Mouse (Mus musculus): ENCODE measurements around the gene S1pr3. TPM values are rescaled to one million over a fixed set of nuclear protein-coding genes. Genes with fewer than 3 reads are reported as not detected.

Gene S1pr3
- polyA plus RNA-seq, 1 experiment from 2014 or later: not detected

GRCm38 (mm10) chr13:51417796-51418195 lies 9.4 kb downstream of the S1pr3 start:
- no peaks in the 10 kb centered on the region for H3K79me2 ChIP-seq (ENCODE audit: inconsistent target)
- no peaks in the 10 kb centered on the region for H3K36me3 ChIP-seq (ENCODE audit: inconsistent target)
- no peak overlapping the region for H3K27ac ChIP-seq
- 0% methylated on average over 5 of the region's 6 CpGs for WGBS (ENCODE audit: missing documents)
- H3K4me3 ChIP-seq (ENCODE audit: inconsistent target): no peak overlapping the region

GRCm38 (mm10) chr13:51418268-51418941 lies 10.0 kb downstream of the S1pr3 start:
- Histone ChIP-seq H3K79me2 (ENCODE audit: inconsistent target) (no peaks in the 10 kb centered on the region), H3K36me3 (ENCODE audit: inconsistent target) (no peaks in the 10 kb centered on the region), H3K4me3 (ENCODE audit: inconsistent target) (no peak overlapping the region), H3K27ac (no peak overlapping the region)
- 11% methylated on average over 20 of the region's 20 CpGs for WGBS (ENCODE audit: missing documents)

DNA sequence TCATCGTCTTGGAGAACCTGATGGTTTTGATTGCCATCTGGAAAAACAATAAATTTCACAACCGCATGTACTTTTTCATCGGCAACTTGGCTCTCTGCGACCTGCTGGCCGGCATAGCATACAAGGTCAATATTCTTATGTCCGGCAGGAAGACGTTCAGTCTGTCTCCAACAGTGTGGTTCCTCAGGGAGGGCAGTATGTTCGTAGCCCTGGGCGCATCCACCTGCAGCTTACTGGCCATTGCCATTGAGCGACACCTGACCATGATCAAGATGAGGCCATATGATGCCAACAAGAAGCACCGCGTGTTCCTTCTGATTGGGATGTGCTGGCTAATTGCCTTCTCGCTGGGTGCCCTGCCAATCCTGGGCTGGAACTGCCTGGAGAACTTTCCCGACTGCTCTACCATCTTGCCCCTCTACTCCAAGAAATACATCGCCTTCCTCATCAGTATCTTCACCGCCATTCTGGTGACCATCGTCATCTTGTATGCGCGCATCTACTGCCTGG lies 10.6 kb downstream of the S1pr3 start:
- H3K79me2 ChIP-seq (ENCODE audit: inconsistent target): no peaks in the 10 kb centered on the region
- H3K27ac ChIP-seq: no peak overlapping the region
- H3K36me3 ChIP-seq (ENCODE audit: inconsistent target): no peaks in the 10 kb centered on the region
- H3K4me3 ChIP-seq (ENCODE audit: inconsistent target): no peak overlapping the region
- WGBS (ENCODE audit: missing documents): 84% methylated on average over 16 of the region's 19 CpGs

DNA sequence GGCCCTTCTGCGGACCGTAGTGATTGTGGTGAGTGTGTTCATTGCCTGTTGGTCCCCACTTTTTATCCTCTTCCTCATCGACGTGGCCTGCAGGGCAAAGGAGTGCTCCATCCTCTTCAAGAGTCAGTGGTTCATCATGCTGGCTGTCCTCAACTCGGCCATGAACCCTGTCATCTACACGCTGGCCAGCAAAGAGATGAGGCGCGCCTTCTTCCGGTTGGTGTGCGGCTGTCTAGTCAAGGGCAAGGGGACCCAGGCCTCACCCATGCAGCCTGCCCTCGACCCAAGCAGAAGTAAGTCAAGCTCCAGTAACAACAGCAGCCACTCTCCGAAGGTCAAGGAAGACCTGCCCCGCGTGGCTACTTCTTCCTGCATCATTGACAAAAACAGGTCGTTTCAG lies 11.1 kb downstream of the S1pr3 start:
- Histone ChIP-seq H3K27ac (no peak overlapping the region), H3K4me3 (ENCODE audit: inconsistent target) (no peak overlapping the region), H3K36me3 (ENCODE audit: inconsistent target) (no peaks in the 10 kb centered on the region), H3K79me2 (ENCODE audit: inconsistent target) (no peaks in the 10 kb centered on the region)
- WGBS (ENCODE audit: missing documents): 90% methylated on average over 15 of the region's 15 CpGs

DNA sequence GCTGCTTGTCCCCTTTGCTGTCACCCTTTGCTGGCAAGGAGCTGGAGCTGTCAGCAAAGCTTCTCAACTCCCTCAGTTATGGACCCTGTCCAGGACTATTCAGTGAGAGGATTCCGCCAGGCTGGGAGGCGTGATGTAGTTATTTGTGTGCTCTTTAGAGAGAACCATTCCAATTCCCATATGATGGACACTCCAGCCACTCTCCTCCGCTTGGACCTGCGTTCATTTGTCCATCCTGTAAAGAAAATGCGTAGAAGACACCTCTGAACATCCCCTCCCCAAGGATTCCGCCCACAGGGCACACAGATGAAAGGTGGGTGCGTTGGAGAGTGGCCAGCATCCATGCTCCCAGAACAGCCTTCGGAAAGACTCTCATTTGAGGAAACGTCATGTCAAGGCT lies 12.4 kb downstream of the S1pr3 start:
- H3K4me3 ChIP-seq (ENCODE audit: inconsistent target): no peak overlapping the region
- H3K79me2 ChIP-seq (ENCODE audit: inconsistent target): no peaks in the 10 kb centered on the region
- no peaks in the 10 kb centered on the region for H3K36me3 ChIP-seq (ENCODE audit: inconsistent target)
- H3K27ac ChIP-seq: no peak overlapping the region
- WGBS (ENCODE audit: missing documents): 94% methylated on average over 9 of the region's 9 CpGs

- no peaks in the 10 kb centered on the region for H3K79me2 ChIP-seq (ENCODE audit: inconsistent target)
- H3K4me3 ChIP-seq (ENCODE audit: inconsistent target): no peak overlapping the region
- no peak overlapping the region for H3K27ac ChIP-seq
- WGBS (ENCODE audit: missing documents): 67% methylated on average over 9 of the region's 9 CpGs
- H3K36me3 ChIP-seq (ENCODE audit: inconsistent target): no peaks in the 10 kb centered on the region
Measured at GRCm38 (mm10) chr13:51423647-51424046, 15.2 kb downstream of the S1pr3 start.

DNA sequence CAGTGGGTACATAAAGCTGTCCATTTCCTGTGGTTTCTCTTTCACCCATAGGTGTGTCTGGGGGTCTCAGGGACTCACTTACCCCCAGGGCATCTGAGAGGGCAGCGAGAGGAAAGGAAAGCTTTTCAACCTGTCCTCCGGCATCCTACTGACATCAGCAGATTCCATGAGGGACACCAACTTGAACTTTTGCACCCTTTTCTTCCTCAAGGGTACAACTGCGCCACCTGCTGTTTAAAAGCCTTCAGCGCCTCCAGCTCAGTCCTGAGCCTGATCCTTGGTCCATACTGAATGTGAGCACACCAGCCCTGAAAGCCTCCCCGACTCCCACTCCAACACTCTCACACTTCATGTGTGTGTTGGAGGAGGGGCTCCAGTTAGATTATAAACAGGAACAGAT lies 16.2 kb downstream of the S1pr3 start:
- Histone ChIP-seq H3K27ac (no peak overlapping the region), H3K36me3 (ENCODE audit: inconsistent target) (no peaks in the 10 kb centered on the region), H3K79me2 (ENCODE audit: inconsistent target) (no peaks in the 10 kb centered on the region), H3K4me3 (ENCODE audit: inconsistent target) (no peak overlapping the region)
- WGBS (ENCODE audit: missing documents): 21% methylated on average over 3 of the region's 5 CpGs

DNA sequence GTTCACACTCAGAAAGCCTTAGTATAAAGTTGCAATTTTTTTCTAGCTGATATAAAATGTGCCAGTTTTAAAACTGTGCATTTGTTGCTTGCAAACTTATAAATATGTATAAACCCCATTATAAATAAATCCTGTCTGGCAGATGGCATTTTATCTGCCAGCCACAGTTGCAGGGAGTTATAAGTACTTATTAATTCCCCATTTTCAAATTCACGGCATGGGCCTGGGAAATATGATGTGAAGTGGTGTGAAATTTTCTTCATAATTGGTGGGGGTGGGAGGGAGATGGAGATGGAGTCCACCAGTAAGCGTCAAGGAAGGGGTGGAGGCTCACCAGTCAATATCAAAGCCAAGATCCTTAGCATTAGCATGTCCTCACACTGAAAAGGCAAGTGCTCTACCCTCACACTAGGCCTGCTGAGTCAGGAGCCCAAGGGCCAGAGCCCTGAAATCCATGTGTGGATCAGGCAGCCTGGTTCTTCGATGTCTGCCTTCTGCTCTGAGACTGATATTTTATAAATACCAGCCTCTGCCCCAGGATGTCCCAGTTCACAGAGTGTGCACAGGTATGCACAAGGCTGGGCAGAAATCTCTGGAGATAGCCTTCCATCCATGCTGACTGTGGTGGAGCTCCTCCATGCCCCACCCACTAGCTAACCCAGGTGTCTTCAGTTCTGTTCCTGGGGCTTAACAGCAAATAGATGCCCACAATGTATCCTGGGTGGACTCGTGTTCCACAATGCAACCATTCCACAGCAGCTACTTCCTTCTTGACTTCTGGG lies 17.4 kb downstream of the S1pr3 start:
- Histone ChIP-seq H3K4me3 (ENCODE audit: inconsistent target) (no peak overlapping the region), H3K79me2 (ENCODE audit: inconsistent target) (no peaks in the 10 kb centered on the region), H3K27ac (no peak overlapping the region), H3K36me3 (ENCODE audit: inconsistent target) (no peaks in the 10 kb centered on the region)
- 82% methylated on average over 4 of the region's 4 CpGs for WGBS (ENCODE audit: missing documents)

- WGBS (ENCODE audit: missing documents): 28% methylated on average over 3 of the region's 3 CpGs
- H3K27ac ChIP-seq: no peak overlapping the region
- no peaks in the 10 kb centered on the region for H3K36me3 ChIP-seq (ENCODE audit: inconsistent target)
- no peaks in the 10 kb centered on the region for H3K79me2 ChIP-seq (ENCODE audit: inconsistent target)
- H3K4me3 ChIP-seq (ENCODE audit: inconsistent target): no peak overlapping the region
Measured at GRCm38 (mm10) chr13:51433371-51433770, 24.9 kb downstream of the S1pr3 start.

DNA sequence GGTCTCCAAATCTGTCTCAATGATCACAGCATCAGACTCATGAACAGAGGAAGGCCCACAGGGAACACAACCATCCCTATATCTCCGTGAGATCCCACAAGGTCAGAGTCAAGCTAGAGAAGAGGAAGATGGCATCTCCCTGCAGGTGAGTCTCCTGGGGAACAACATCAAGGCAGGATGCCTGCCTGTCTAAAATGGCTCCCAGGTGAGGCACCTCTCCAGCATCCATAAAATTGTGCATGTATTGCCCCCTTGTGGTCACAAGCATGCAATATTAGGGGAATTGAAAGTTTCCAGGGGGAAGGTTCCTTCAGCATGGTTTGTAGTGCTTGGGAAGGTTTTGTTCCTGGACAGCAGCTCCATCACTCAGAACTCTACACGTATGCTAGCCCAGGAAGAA lies 26.0 kb downstream of the S1pr3 start:
- H3K4me3 ChIP-seq (ENCODE audit: inconsistent target): no peak overlapping the region
- H3K79me2 ChIP-seq (ENCODE audit: inconsistent target): no peaks in the 10 kb centered on the region
- no peak overlapping the region for H3K27ac ChIP-seq
- WGBS (ENCODE audit: missing documents): 66% methylated on average over 2 of the region's 2 CpGs
- H3K36me3 ChIP-seq (ENCODE audit: inconsistent target): no peaks in the 10 kb centered on the region

- Histone ChIP-seq H3K4me3 (ENCODE audit: inconsistent target) (no peak overlapping the region), H3K36me3 (ENCODE audit: inconsistent target) (no peaks in the 10 kb centered on the region), H3K79me2 (ENCODE audit: inconsistent target) (no peaks in the 10 kb centered on the region), H3K27ac (no peak overlapping the region)
- 53% methylated on average over 2 of the region's 2 CpGs for WGBS (ENCODE audit: missing documents)
Measured at GRCm38 (mm10) chr13:51435146-51435545, 26.7 kb downstream of the S1pr3 start.

DNA sequence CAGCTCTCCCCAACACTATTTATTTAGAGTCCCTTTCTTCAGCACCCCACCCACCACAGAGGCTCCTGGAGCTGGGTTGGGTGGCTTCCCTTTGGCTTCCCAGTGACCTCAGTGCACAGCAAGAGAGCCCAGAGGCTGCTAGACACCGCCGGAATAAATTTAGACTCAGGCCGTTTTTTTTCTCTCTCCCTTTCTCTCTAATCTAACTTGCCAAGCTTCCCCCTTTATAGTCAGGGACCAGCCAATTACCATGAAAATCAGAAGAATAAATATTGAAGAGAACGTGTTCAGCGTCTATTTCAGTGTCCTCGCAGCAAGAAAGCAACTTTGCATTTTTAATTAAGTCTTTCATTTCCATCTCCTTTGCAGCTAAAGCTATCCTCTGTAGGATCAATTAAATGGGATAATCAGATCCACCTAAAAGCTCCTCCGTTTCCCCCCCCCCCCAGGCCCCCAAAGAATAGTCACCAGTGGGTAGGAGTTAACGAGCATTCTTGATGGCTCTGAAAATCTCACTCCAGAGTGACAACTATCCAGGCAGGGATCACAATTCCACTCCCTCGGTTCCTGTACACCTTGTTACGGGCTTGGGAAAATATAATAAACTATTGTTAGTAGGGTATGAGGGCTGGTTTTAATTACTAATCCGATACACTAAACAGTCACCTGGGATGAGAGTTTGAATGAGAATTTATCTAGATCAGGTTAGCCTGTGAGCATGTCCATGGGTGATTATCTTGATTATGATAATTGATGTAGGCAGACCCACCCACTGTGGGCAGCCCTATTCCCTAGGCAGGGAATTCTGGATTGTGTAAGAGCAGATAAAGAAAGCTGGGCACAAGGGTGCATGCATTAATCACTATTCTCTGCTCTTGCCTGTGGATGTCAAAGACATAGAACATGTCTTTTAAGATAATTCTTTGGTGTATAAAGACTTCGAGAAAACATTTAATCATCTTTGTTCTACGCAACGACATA lies 29.0 kb downstream of the S1pr3 start:
- no peaks in the 10 kb centered on the region for H3K36me3 ChIP-seq (ENCODE audit: inconsistent target)
- no peaks in the 10 kb centered on the region for H3K79me2 ChIP-seq (ENCODE audit: inconsistent target)
- no peak overlapping the region for H3K27ac ChIP-seq
- H3K4me3 ChIP-seq (ENCODE audit: inconsistent target): no peak overlapping the region
- 89% methylated on average over 14 of the region's 14 CpGs for WGBS (ENCODE audit: missing documents)

- Histone ChIP-seq H3K4me3 (ENCODE audit: inconsistent target) (no peak overlapping the region), H3K79me2 (ENCODE audit: inconsistent target) (no peaks in the 10 kb centered on the region)
- 94% methylated on average over 8 of the region's 8 CpGs for WGBS (ENCODE audit: missing documents)
Measured at GRCm38 (mm10) chr13:51442922-51443321, 34.5 kb downstream of the S1pr3 start.

DNA sequence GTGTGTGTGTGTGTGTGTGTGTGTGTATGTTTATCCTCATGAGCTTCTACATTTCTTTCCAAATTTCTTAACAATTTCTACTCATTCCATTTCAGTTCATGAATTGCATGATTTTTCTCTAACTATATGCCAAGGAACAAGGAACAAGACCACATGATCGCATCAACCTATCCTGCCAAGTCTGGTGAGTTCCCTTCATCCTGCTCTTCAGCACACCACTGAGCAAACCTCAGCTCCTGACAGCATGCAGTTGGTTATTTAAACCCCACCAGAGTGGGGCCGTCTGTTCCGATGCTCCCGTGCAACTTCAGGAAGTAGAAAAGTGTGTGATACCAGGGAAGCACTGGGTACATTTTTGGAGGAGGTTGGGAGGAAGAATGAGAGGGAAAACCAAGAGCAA lies 38.1 kb downstream of the S1pr3 start:
- WGBS (ENCODE audit: missing documents): 53% methylated on average over 4 of the region's 4 CpGs
- Histone ChIP-seq H3K4me3 (ENCODE audit: inconsistent target) (no peak overlapping the region), H3K27ac (no peak overlapping the region), H3K79me2 (ENCODE audit: inconsistent target) (no peaks in the 10 kb centered on the region), H3K36me3 (ENCODE audit: inconsistent target) (no peaks in the 10 kb centered on the region)

More at GRCm38 (mm10) chr13:51442922-51443321, 34.5 kb downstream of the S1pr3 start:
- Histone ChIP-seq H3K36me3 (ENCODE audit: inconsistent target) (no peaks in the 10 kb centered on the region), H3K27ac (no peak overlapping the region)

Data from macrophage (primary cell).